Mouse (Mus musculus) neural tube, embryonic 12.5 days (tissue): ENCODE measurements around the gene Nbea. TPM values are rescaled to one million over a fixed set of nuclear protein-coding genes. Genes with fewer than 3 reads are reported as not detected.

Experiments used
- ATAC-seq: fragments of 200-750 bp; cut with Nextera tagmentation; 2 replicates; pipeline ENCODE4 v1.8.0; 2017; ENCODE audit warnings: low read depth, mild to moderate bottlenecking, moderate TSS enrichment, moderate library complexity; ENCODE audit not compliant: low FRiP score
- H3K27ac ChIP-seq: fragments of 300-500 bp; sonication (generic); 2 replicates; pipeline ENCODE4 v1.5.1; 2016
- H3K27me3 ChIP-seq: fragments of 300-500 bp; sonication (generic); replicated peaks from 2 replicates; pipeline ENCODE4 v1.6.1; 2016; ENCODE audit warnings: mild to moderate bottlenecking
- H3K36me3 ChIP-seq: fragments of 300-500 bp; sonication (generic); 2 replicates; pipeline ENCODE4 v1.6.1; 2016; ENCODE audit warnings: mild to moderate bottlenecking
- H3K4me1 ChIP-seq: fragments of 300-500 bp; sonication (generic); 2 replicates; pipeline ENCODE4 v1.6.1; 2016
- H3K4me2 ChIP-seq: fragments of 300-500 bp; sonication (generic); replicated peaks from 2 replicates; pipeline ENCODE4 v1.6.1; 2016; ENCODE audit warnings: mild to moderate bottlenecking
- H3K4me3 ChIP-seq: fragments of 300-500 bp; sonication (generic); 2 replicates; pipeline ENCODE4 v1.5.1; 2016
- H3K9ac ChIP-seq: fragments of 300-500 bp; sonication (generic); 2 replicates; pipeline ENCODE4 v1.6.1; 2016; ENCODE audit warnings: mild to moderate bottlenecking
- H3K9me3 ChIP-seq: fragments of 300-500 bp; sonication (generic); 2 replicates; pipeline ENCODE4 v1.6.1; 2016; ENCODE audit warnings: mild to moderate bottlenecking
- WGBS: fragments of 180-500 bp; shearing (Covaris S2); methylation state at CpG from one replicate; pipeline ENCODE4 v1.1.7; 2016; 5-methylcytosine and 5-hydroxymethylcytosine counted together
- polyA plus RNA-seq: library from polyadenylated mRNA; unstranded; fragments of >200 nt; fragmentation: Nextera tagmentation; extraction: Ambion mirVana; gene quantifications from 2 replicates; pipeline ENCODE4 v1.2.1, GENCODE M21; 2016

The Nbea gene
- polyA plus RNA-seq, 1 experiment from 2014 or later, result 28.5 TPM

DNA sequence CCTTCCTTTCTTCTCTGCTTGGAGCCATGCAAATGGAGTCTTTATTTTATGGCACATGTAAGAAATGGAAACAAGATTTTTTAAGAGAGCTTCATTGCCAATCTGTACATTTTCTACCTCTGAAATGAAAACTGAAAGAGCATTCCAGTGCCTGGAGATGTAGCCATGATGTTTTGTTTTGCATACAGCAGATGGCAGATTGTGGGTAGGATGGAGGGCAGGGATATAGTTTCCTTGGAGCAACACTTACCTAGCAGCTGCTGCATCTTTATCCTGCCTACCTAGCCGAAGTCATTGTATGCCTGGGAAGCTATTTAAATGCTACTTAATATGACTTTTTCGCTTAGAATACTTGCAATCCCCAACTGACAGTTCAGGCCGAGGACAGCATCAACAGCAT is 518.8 kb downstream of the Nbea start:
- Histone ChIP-seq H3K27ac (no peak overlapping the region), H3K4me2 (no peak overlapping the region), H3K27me3 (no peaks in the 10 kb centered on the region), H3K9me3 (no peaks in the 10 kb centered on the region), H3K4me1 (no peaks in the 10 kb centered on the region; the same call in 1 of the 2 replicates), H3K4me3 (no peak overlapping the region), H3K36me3 (no peaks in the 10 kb centered on the region), H3K9ac (no peak overlapping the region)
- no peak for ATAC-seq
- 82% methylated on average over 3 of the region's 3 CpGs for WGBS

DNA sequence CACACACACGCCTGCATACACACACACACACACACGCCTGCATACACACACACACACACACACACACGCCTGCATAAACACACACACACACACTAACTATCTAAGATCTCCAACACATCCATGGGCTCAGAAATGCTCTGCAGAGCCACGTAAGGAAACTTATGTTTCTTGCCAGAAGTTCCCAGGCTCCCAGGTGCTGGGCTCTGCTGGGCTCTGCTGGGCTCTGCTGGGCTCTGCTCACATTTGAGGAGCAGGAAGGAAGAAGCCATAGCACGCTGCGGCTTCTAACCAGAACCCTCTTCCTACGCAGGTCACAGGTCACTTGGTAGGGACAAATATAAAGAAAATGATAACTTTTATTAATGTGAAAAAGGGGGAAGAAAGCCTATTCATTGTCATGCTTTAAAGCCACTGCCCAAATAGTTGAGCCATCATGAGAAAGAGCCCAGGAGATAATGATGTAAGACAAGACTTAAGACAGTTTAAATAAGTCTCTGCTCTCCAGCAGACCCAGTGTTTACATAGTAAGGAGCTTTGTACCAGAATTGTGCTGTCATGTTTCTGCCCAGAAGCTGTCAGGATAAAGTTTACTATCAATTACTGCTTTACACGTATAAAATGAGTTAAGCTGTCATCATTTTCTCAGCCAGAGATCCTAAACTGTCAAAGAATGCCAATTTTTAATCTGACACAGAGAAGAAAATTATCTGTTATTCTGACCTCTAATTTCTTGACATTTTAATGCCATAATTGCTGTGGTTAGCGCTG is 521.6 kb downstream of the Nbea start:
- Histone ChIP-seq H3K9me3 (no peaks in the 10 kb centered on the region), H3K36me3 (no peaks in the 10 kb centered on the region), H3K27me3 (no peaks in the 10 kb centered on the region), H3K4me1 (no peaks in the 10 kb centered on the region; the same call in 1 of the 2 replicates), H3K4me2 (no peak overlapping the region), H3K27ac (no peak overlapping the region), H3K9ac (no peak overlapping the region), H3K4me3 (no peak overlapping the region)
- WGBS, result 80% methylated on average over 8 of the region's 9 CpGs
- ATAC-seq, result no peak

GRCm38 (mm10) chr3:55660261-55660838 is 523.2 kb downstream of the Nbea start:
- WGBS, result 87% methylated on average over 10 of the region's 10 CpGs
- H3K4me3 ChIP-seq, result no peak overlapping the region
- no peak for ATAC-seq
- H3K27me3 ChIP-seq, result no peaks in the 10 kb centered on the region
- H3K9ac ChIP-seq, result no peak overlapping the region
- H3K9me3 ChIP-seq, result no peaks in the 10 kb centered on the region
- no peak overlapping the region for H3K4me2 ChIP-seq
- H3K27ac ChIP-seq, result no peak overlapping the region
- no peaks in the 10 kb centered on the region for H3K4me1 ChIP-seq
- H3K36me3 ChIP-seq, result no peaks in the 10 kb centered on the region; the same call in 1 of the 2 replicates

GRCm38 (mm10) chr3:55659558-55660215 is 523.8 kb downstream of the Nbea start:
- ATAC-seq, result no peak
- WGBS, result 49% methylated on average over 7 of the region's 7 CpGs
- no peak overlapping the region for H3K9ac ChIP-seq

GRCm38 (mm10) chr3:55652321-55652720 is 531.2 kb downstream of the Nbea start:
- Histone ChIP-seq H3K4me2 (no peak overlapping the region), H3K27ac (no peak overlapping the region), H3K4me1 (0 out of 2 replicates have a peak, but pooled peaks cover under 1% of the 10 kb centered on the region), H3K27me3 (no peaks in the 10 kb centered on the region), H3K9me3 (no peaks in the 10 kb centered on the region), H3K9ac (no peak overlapping the region), H3K4me3 (no peak overlapping the region), H3K36me3 (peaks cover under 1% of the 10 kb centered on the region; the same call in 1 of the 2 replicates)
- ATAC-seq, result no peak
- 85% methylated on average over 2 of the region's 2 CpGs for WGBS

More at GRCm38 (mm10) chr3:55659558-55660215, 523.8 kb downstream of the Nbea start:
- Histone ChIP-seq H3K36me3 (no peaks in the 10 kb centered on the region; the same call in 1 of the 2 replicates), H3K27me3 (no peaks in the 10 kb centered on the region), H3K4me2 (no peak overlapping the region), H3K4me3 (no peak overlapping the region), H3K4me1 (no peaks in the 10 kb centered on the region), H3K27ac (no peak overlapping the region), H3K9me3 (no peaks in the 10 kb centered on the region)

DNA sequence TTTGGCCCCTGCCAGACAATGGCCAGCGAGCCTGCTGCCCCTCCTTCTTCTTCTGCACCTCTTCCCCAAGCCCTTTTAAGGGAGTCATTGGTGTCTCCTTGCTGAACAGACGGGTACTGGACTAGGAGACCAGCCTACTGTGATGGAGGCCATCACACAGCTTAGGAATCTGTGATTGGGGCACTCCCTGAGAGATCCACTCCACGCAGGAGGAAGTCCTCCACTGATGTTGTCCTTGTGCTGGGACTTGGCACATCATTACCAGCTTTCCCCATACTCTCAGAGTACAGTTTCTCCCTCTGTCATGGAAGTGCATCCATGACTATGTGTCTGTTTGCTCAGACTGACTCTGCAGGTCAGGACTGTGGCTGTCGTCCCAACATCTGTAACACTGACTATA is 531.6 kb downstream of the Nbea start:
- Histone ChIP-seq H3K9me3 (no peaks in the 10 kb centered on the region), H3K4me1 (0 out of 2 replicates have a peak, but pooled peaks cover 4% of the 10 kb centered on the region), H3K9ac (no peak overlapping the region), H3K4me3 (no peak overlapping the region), H3K27me3 (no peaks in the 10 kb centered on the region), H3K4me2 (no peak overlapping the region), H3K27ac (no peak overlapping the region), H3K36me3 (peaks cover 5% of the 10 kb centered on the region; the same call in 1 of the 2 replicates)
- ATAC-seq, result no peak
- 77% methylated on average over 4 of the region's 4 CpGs for WGBS

DNA sequence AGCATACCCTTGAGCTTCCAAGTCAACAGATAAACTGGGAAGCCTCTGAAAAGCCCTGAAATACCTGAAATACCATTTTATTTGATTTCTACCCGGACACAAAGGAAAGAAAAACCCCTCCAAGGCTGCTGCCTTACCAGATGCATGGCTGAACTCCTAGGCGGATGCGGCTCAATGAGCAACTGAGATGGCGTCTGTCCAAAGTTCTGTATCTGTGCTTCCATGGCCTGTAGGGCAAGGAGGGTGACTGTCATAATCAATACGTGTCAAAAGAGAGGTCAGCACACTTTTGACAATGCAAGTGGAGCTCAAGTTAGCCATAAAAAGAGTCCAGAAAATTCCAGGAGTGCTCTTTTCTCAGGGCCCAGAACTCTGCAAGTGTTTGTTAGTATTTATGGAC is 534.0 kb downstream of the Nbea start:
- Histone ChIP-seq H3K27me3 (no peaks in the 10 kb centered on the region), H3K4me3 (no peak overlapping the region), H3K4me1 (peaks cover 10% of the 10 kb centered on the region; the same call in 1 of the 2 replicates), H3K9me3 (no peaks in the 10 kb centered on the region), H3K27ac (no peak overlapping the region), H3K36me3 (peaks cover 10% of the 10 kb centered on the region; the same call in 1 of the 2 replicates), H3K4me2 (no peak overlapping the region), H3K9ac (no peak overlapping the region)
- 80% methylated on average over 5 of the region's 5 CpGs for WGBS
- no peak for ATAC-seq

- WGBS, result 84% methylated on average over 4 of the region's 4 CpGs
- peaks cover 13% of the 10 kb centered on the region; the same call in 1 of the 2 replicates for H3K36me3 ChIP-seq
- H3K4me1 ChIP-seq, result peaks cover 10% of the 10 kb centered on the region; the same call in 1 of the 2 replicates
- no peak for ATAC-seq
- H3K4me2 ChIP-seq, result no peak overlapping the region
- no peaks in the 10 kb centered on the region for H3K9me3 ChIP-seq
- no peak overlapping the region for H3K4me3 ChIP-seq
- no peaks in the 10 kb centered on the region for H3K27me3 ChIP-seq
- no peak overlapping the region for H3K27ac ChIP-seq
- H3K9ac ChIP-seq, result no peak overlapping the region
These were observed 535.2 kb downstream of the Nbea start for GRCm38 (mm10) chr3:55648299-55648698.

- WGBS, result 83% methylated on average over 6 of the region's 6 CpGs
- no peak overlapping the region for H3K9ac ChIP-seq
- peaks cover 10% of the 10 kb centered on the region; the same call in 1 of the 2 replicates for H3K4me1 ChIP-seq
- no peak for ATAC-seq
- peaks cover 16% of the 10 kb centered on the region for H3K36me3 ChIP-seq
- H3K4me2 ChIP-seq, result no peak overlapping the region
- no peak overlapping the region for H3K27ac ChIP-seq
- no peak overlapping the region for H3K4me3 ChIP-seq
- H3K9me3 ChIP-seq, result no peaks in the 10 kb centered on the region
- H3K27me3 ChIP-seq, result no peaks in the 10 kb centered on the region
These were observed 536.3 kb downstream of the Nbea start for GRCm38 (mm10) chr3:55647176-55647575.

GRCm38 (mm10) chr3:55646437-55646836 is 537.1 kb downstream of the Nbea start:
- Histone ChIP-seq H3K9ac (no peak overlapping the region), H3K36me3 (peaks cover 16% of the 10 kb centered on the region), H3K27ac (no peak overlapping the region), H3K4me3 (no peak overlapping the region), H3K4me2 (no peak overlapping the region), H3K9me3 (no peaks in the 10 kb centered on the region), H3K4me1 (peaks cover 10% of the 10 kb centered on the region; the same call in 1 of the 2 replicates), H3K27me3 (no peaks in the 10 kb centered on the region)
- WGBS, result 65% methylated on average over 3 of the region's 3 CpGs
- ATAC-seq, result no peak

DNA sequence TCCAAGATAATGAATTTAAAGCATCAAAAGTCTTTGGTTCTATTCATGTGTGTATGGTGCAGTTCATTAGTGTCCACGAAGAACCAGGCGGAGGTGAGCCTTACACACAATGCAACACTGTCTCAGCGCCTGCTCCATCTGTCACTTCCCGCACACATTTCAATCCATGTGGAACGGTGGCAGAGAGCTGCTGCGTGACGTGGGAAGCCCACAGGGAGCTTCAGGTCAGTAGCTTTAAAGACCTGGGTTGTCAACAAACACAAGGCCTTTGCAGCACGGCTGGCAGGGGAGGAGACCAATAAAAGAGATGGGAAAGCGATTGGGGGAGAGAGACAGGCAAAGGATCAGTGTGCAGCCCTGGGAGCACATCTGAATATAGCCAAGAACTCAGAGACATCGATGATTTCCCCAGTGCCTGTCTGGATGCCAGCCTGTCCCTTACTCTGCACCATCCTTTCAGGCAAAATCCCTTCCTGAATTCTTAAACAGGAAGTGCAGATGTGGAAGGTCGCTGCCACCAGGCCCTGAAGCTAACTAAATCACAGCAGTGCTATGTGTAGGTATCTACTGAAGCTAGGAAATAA is 539.4 kb downstream of the Nbea start:
- WGBS, result 38% methylated on average over 11 of the region's 11 CpGs
- Histone ChIP-seq H3K27me3 (no peaks in the 10 kb centered on the region), H3K4me3 (no peak overlapping the region), H3K4me2 (no peak overlapping the region), H3K9ac (no peak overlapping the region), H3K4me1 (peaks cover 10% of the 10 kb centered on the region; the same call in 1 of the 2 replicates), H3K27ac (no peak overlapping the region), H3K36me3 (peaks cover 16% of the 10 kb centered on the region), H3K9me3 (no peaks in the 10 kb centered on the region)
- ATAC-seq, result 0 out of 2 replicates have a peak, but pooled peaks have one; percentile 44

GRCm38 (mm10) chr3:55637660-55638059 is 545.8 kb downstream of the Nbea start:
- H3K4me3 ChIP-seq, result no peak overlapping the region
- no peaks in the 10 kb centered on the region for H3K9me3 ChIP-seq
- 78% methylated on average over 7 of the region's 7 CpGs for WGBS
- ATAC-seq, result no peak
- no peaks in the 10 kb centered on the region for H3K27me3 ChIP-seq
- H3K4me1 ChIP-seq, result no peaks in the 10 kb centered on the region; the same call in 1 of the 2 replicates
- H3K4me2 ChIP-seq, result no peak overlapping the region
- H3K9ac ChIP-seq, result no peak overlapping the region
- no peak overlapping the region for H3K27ac ChIP-seq
- H3K36me3 ChIP-seq, result no peaks in the 10 kb centered on the region; the same call in 1 of the 2 replicates
